Comparison of ENCODE assay signal across 8 mouse cellular contexts in the genomic region with DNA sequence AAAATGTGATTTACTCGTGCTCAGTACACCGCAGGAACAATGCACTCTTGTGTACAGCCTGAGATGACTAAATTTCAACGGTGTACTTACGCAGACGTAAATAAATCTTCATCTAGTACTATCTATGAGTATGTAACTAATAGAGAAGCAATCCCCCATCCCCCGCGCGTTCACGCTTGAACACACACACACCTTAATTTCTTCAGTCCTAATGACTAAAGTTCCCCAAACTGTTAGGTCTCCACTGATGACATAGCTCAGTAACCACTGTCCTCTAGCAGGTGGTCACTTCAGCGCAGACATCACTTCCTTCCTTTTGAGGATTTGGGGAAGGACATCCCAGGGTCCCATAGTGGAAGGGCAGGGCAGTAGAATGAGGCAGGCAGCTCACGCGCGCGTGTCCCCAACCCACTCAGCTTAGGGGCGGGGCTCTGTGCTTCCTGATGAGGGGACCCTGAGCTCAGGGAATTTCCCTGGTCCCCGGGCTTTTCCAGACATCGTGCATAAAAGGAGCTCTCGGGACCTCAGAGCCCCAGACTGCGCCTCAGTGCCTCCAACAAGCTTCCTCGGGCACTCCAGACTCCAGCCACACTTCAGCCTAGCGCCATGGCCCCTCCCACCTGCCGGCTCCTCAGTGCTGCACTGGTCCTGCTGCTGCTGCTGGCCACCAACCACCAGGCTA. TPM values are rescaled to one million over a fixed set of nuclear protein-coding genes. Genes with fewer than 3 reads are reported as not detected.
A peak's percentile ranks its signal among the peaks of the same experiment; 100 is the strongest.
DNase-seq lines count a peak whose midpoint lies in the region; ATAC-seq and TF ChIP-seq lines count a peak whose summit lies in the region.

A gene (plus strand): TSS at position 533 of the 682 bp plus-strand sequence.

- H3K9ac ChIP-seq in heart, embryonic 16.5 days (ENCODE audit: low read length), result no peak within 1 kb of the TSS
- H3K9ac ChIP-seq in liver, embryonic 16.5 days (ENCODE audit: low read depth, low read length), result no peak within 1 kb of the TSS
- H3K9ac ChIP-seq in neural tube, embryonic 14.5 days (replicated peaks; ENCODE audit: low read depth, low read length), result no peak within 1 kb of the TSS

- WGBS in thymus, adult 2 months, result 4% methylated on average over 22 of the region's 22 CpGs
- 9% methylated on average over 22 of the region's 22 CpGs for WGBS in heart, embryonic 16.5 days
- 8% methylated on average over 22 of the region's 22 CpGs for WGBS in liver, embryonic 16.5 days (ENCODE audit: insufficient replicate concordance)
- WGBS in neural tube, embryonic 14.5 days, result 8% methylated on average over 22 of the region's 22 CpGs

- DNase-seq in thymus, adult 2 months, result no peak
- DNase-seq in thymus, postnatal 10 days (ENCODE audit: low spot score in 2 of 2), result no peak
- DNase-seq in cerebellum, postnatal 36 days, result no peak
- DNase-seq in urinary bladder, postnatal 4 days (ENCODE audit: low spot score in 2 of 2), result no peak
- DNase-seq in frontal cortex, postnatal 10 days (ENCODE audit: low spot score in 2 of 2), result no peak

- H3K36me3 ChIP-seq in thymus, adult 2 months (ENCODE audit: control insufficient read depth, insufficient read depth, low read length), result no peaks in the 10 kb centered on the region
- H3K36me3 ChIP-seq in heart, embryonic 16.5 days (ENCODE audit: control insufficient read depth, insufficient read depth), result no peaks in the 10 kb centered on the region
- H3K36me3 ChIP-seq in liver, embryonic 16.5 days (ENCODE audit: control insufficient read depth, insufficient read depth), result no peaks in the 10 kb centered on the region
- H3K36me3 ChIP-seq in neural tube, embryonic 14.5 days (ENCODE audit: control insufficient read depth, insufficient read depth, low read length), result no peaks in the 10 kb centered on the region

- H3K4me1 ChIP-seq in thymus, adult 2 months (replicated peaks; ENCODE audit: control insufficient read depth, insufficient read depth, low read length), result no peaks in the 10 kb centered on the region
- peaks cover 9% of the 10 kb centered on the region for H3K4me1 ChIP-seq in heart, embryonic 16.5 days (ENCODE audit: control insufficient read depth, insufficient read depth, low read length)
- peaks cover 2% of the 10 kb centered on the region; the same call in 1 of the 2 replicates for H3K4me1 ChIP-seq in liver, embryonic 16.5 days (ENCODE audit: control insufficient read depth, low read depth, low read length)
- H3K4me1 ChIP-seq in neural tube, embryonic 14.5 days (ENCODE audit: control insufficient read depth, insufficient read depth, low read length), result 0 out of 2 replicates have a peak, but pooled peaks cover 3% of the 10 kb centered on the region

- H3K27ac ChIP-seq in thymus, adult 2 months (ENCODE audit: control insufficient read depth, insufficient read depth, low read length), result no peak within 1 kb of the TSS
- H3K27ac ChIP-seq in heart, embryonic 16.5 days (ENCODE audit: low read length), result no peak within 1 kb of the TSS
- H3K27ac ChIP-seq in liver, embryonic 16.5 days (ENCODE audit: low read length), result no peak within 1 kb of the TSS
- no peak within 1 kb of the TSS for H3K27ac ChIP-seq in neural tube, embryonic 14.5 days (ENCODE audit: low read depth, low read length)

- no peaks in the 10 kb centered on the region for H3K27me3 ChIP-seq in thymus, adult 2 months (ENCODE audit: control insufficient read depth, insufficient read depth, low read length)
- H3K27me3 ChIP-seq in heart, embryonic 16.5 days (ENCODE audit: control insufficient read depth, insufficient read depth, low read length), result peaks cover 19% of the 10 kb centered on the region
- H3K27me3 ChIP-seq in liver, embryonic 16.5 days (ENCODE audit: control insufficient read depth, insufficient read depth, low read depth, low read length), result peaks cover 13% of the 10 kb centered on the region
- H3K27me3 ChIP-seq in neural tube, embryonic 14.5 days (ENCODE audit: control insufficient read depth, insufficient read depth, low read length), result no peaks in the 10 kb centered on the region

- no peak for TF ChIP-seq POLR2A in thymus, adult 2 months (IDR thresholded peaks at IDR 0.05; ENCODE audit: control insufficient read depth, extremely low read depth, insufficient read depth, low read length, poor library complexity)

- TF ChIP-seq CTCF in thymus, adult 2 months (IDR thresholded peaks at IDR 0.05; ENCODE audit: borderline replicate concordance, control insufficient read depth, extremely low read depth, insufficient read depth, low read length, poor library complexity), result no peak

- no peaks in the 10 kb centered on the region for H3K9me3 ChIP-seq in heart, embryonic 16.5 days (replicated peaks; ENCODE audit: control insufficient read depth, low read length)
- no peaks in the 10 kb centered on the region for H3K9me3 ChIP-seq in liver, embryonic 16.5 days (replicated peaks; ENCODE audit: control insufficient read depth, low read length)
- H3K9me3 ChIP-seq in neural tube, embryonic 14.5 days (ENCODE audit: control insufficient read depth, low read length), result no peaks in the 10 kb centered on the region

- H3K4me2 ChIP-seq in heart, embryonic 16.5 days (ENCODE audit: low read depth, low read length), result peak within 1 kb of the TSS; percentile 66
- peak within 1 kb of the TSS; percentile 41 for H3K4me2 ChIP-seq in liver, embryonic 16.5 days (ENCODE audit: low read depth, low read length)
- H3K4me2 ChIP-seq in neural tube, embryonic 14.5 days (ENCODE audit: low read depth, low read length), result peak within 1 kb of the TSS; percentile 54

- H3K4me3 ChIP-seq in thymus, adult 2 months (ENCODE audit: control insufficient read depth, insufficient read depth, low read length), result no peak within 1 kb of the TSS
- H3K4me3 ChIP-seq in heart, embryonic 16.5 days (ENCODE audit: low read length), result peak within 1 kb of the TSS; percentile 42
- H3K4me3 ChIP-seq in liver, embryonic 16.5 days (ENCODE audit: low read depth, low read length), result peak within 1 kb of the TSS; percentile 26; the same call in 1 of the 2 replicates
- H3K4me3 ChIP-seq in neural tube, embryonic 14.5 days (ENCODE audit: low read depth, low read length), result peak within 1 kb of the TSS; percentile 18; the same call in 1 of the 2 replicates

- ATAC-seq in heart, embryonic 16.5 days (replicated peaks; ENCODE audit: extremely low read depth, insufficient read depth, low FRiP score), result no peak; the same call in 1 of the 2 replicates
- peak; percentile 39; the same call in 1 of the 2 replicates for ATAC-seq in liver, embryonic 16.5 days (ENCODE audit: low read depth)
- ATAC-seq in neural tube, embryonic 14.5 days (ENCODE audit: low read depth), result peak; percentile 70; the same call in 1 of the 2 replicates

RNA-seq across cellular contexts. Expression of the gene that starts here (rescaled TPM):
- polyA plus RNA-seq in thymus, adult 2 months (2012; rRNA removed), result 18.0 and 23.5 TPM in 2 replicates
- not detected in 2 replicates for polyA plus RNA-seq in heart, embryonic 16.5 days (2015; fragmentation: Nextera tagmentation; extraction: Ambion mirVana)
- polyA plus RNA-seq in liver, embryonic 16.5 days (2015; fragmentation: Nextera tagmentation; extraction: Ambion mirVana), result not detected in 2 replicates
- polyA plus RNA-seq in neural tube, embryonic 14.5 days (2014; fragmentation: Nextera tagmentation; extraction: Ambion mirVana), result not detected in 2 replicates

Comparison
In these comparisons a context has a peak if more than half of its experiments do, and no peak if none do; other contexts are left out.
1. RNA of the gene that starts here (polyA plus RNA-seq): 18.0 to 23.5 TPM in thymus, adult 2 months; not detected in neural tube, embryonic 14.5 days, not detected in liver, embryonic 16.5 days and not detected in heart, embryonic 16.5 days; every median in the first group is over 10 times any median in the second.
2. Peak in ATAC-seq, H3K4me3 ChIP-seq and H3K4me2 ChIP-seq in liver, embryonic 16.5 days; RNA of the gene not detected or under 1 TPM.
3. Peak in ATAC-seq, H3K4me3 ChIP-seq and H3K4me2 ChIP-seq in neural tube, embryonic 14.5 days; RNA of the gene not detected or under 1 TPM.
4. Peak in every context shown above with its lines, with median percentiles within 50 percentile points of each other: H3K4me2 ChIP-seq.